Mouse (Mus musculus) limb, embryonic 14.5 days (tissue): ENCODE measurements at regions not wholly inside any gene's neighbourhood (a gene's known extent, or its start where the extent isn't known, plus 50 kb on each side); places are given as distances from the start of the nearest gene placed in this dataset.

Experiments
- ATAC-seq: fragments of 200-750 bp; cut with Nextera tagmentation; 2 replicates; pipeline ENCODE4 v1.8.0; 2017; ENCODE audit warnings: low read depth, moderate number of reproducible peaks, moderate TSS enrichment; ENCODE audit not compliant: low FRiP score
- DNase-seq: peaks from one replicate; pipeline ENCODE4 v3.0.0-alpha.2; 2015; ENCODE audit warnings: low spot score
- H3K27ac ChIP-seq: fragments of 300-500 bp; sonication (generic); replicated peaks from 2 replicates; pipeline ENCODE4 v1.5.1; 2014; ENCODE audit warnings: low read depth, mild to moderate bottlenecking, low read length, moderate library complexity, mixed read lengths
- H3K27me3 ChIP-seq: fragments of 300-500 bp; sonication (generic); 2 replicates; pipeline ENCODE4 v1.6.1; 2014; ENCODE audit warnings: low read length, mixed read lengths; ENCODE audit not compliant: control insufficient read depth, insufficient read depth
- H3K36me3 ChIP-seq: fragments of 300-500 bp; sonication (generic); 2 replicates; pipeline ENCODE4 v1.6.1; 2014; ENCODE audit warnings: mild to moderate bottlenecking, low read length, moderate library complexity, mixed read lengths; ENCODE audit not compliant: control insufficient read depth, insufficient read depth
- H3K4me1 ChIP-seq: fragments of 300-500 bp; sonication (generic); 2 replicates; pipeline ENCODE4 v1.6.1; 2014; ENCODE audit warnings: antibody characterized with exemption, low read length, mixed read lengths; ENCODE audit not compliant: control insufficient read depth, insufficient read depth
- H3K4me2 ChIP-seq: fragments of 300-500 bp; sonication (generic); replicated peaks from 2 replicates; pipeline ENCODE4 v1.6.1; 2014; ENCODE audit warnings: low read depth, mild to moderate bottlenecking, low read length, moderate library complexity; ENCODE audit not compliant: severe bottlenecking
- H3K4me3 ChIP-seq: fragments of 300-500 bp; sonication (generic); replicated peaks from 2 replicates; pipeline ENCODE4 v1.5.1; 2014; ENCODE audit warnings: low read length
- H3K9ac ChIP-seq: fragments of 300-500 bp; sonication (generic); 2 replicates; pipeline ENCODE4 v1.6.1; 2014; ENCODE audit warnings: mild to moderate bottlenecking, low read depth, low read length, moderate library complexity; ENCODE audit not compliant: severe bottlenecking
- H3K9me3 ChIP-seq: fragments of 300-500 bp; sonication (generic); 2 replicates; pipeline ENCODE4 v1.6.1; 2016; ENCODE audit warnings: low read length; ENCODE audit not compliant: control insufficient read depth
- POLR2A ChIP-seq: fragments of 200-500 bp; IDR thresholded peaks from 2 replicates; pipeline ENCODE4 v1.8.0; 2012; ENCODE audit warnings: inconsistent platforms, mild to moderate bottlenecking, moderate library complexity, borderline replicate concordance; ENCODE audit not compliant: insufficient read depth, insufficient read length; ENCODE audit errors: extremely low read depth
- WGBS: fragments of 180-500 bp; shearing (Covaris S2); extraction: QIAGEN DNeasy Blood & Tissue Kit; methylation state at CpG from one replicate; pipeline ENCODE4 v1.1.7; 2014; 5-methylcytosine and 5-hydroxymethylcytosine counted together

DNA sequence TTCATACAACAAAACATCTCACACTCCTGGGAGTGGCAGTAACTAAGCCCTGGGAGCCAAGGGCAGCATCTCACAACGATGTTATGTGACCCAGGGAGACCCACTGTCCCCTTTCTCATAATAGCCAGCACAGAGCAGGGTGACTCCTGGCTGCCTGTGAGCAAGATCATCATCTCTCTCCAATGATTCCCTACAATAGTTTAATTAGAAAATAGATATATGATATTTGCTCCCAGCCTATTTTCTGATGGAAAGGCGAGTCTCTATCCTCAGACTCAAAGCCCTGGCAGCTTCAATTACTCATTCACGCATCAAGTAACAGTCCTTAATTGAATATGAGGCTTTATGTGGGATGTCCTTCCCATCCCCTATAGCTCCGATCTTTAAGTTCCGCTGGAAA lies 153.7 kb downstream of the Olfm4 start:
- H3K9ac ChIP-seq = no peak overlapping the region
- no peak overlapping the region for H3K4me3 ChIP-seq
- no peaks in the 10 kb centered on the region for H3K4me1 ChIP-seq
- DNase-seq = no peak
- H3K4me2 ChIP-seq = no peak overlapping the region
- TF ChIP-seq POLR2A = no peak
- no peaks in the 10 kb centered on the region for H3K27me3 ChIP-seq
- H3K27ac ChIP-seq = no peak overlapping the region
- ATAC-seq = no peak
- no peaks in the 10 kb centered on the region for H3K9me3 ChIP-seq
- WGBS = 85% methylated on average over 5 of the region's 5 CpGs
- no peaks in the 10 kb centered on the region for H3K36me3 ChIP-seq

DNA sequence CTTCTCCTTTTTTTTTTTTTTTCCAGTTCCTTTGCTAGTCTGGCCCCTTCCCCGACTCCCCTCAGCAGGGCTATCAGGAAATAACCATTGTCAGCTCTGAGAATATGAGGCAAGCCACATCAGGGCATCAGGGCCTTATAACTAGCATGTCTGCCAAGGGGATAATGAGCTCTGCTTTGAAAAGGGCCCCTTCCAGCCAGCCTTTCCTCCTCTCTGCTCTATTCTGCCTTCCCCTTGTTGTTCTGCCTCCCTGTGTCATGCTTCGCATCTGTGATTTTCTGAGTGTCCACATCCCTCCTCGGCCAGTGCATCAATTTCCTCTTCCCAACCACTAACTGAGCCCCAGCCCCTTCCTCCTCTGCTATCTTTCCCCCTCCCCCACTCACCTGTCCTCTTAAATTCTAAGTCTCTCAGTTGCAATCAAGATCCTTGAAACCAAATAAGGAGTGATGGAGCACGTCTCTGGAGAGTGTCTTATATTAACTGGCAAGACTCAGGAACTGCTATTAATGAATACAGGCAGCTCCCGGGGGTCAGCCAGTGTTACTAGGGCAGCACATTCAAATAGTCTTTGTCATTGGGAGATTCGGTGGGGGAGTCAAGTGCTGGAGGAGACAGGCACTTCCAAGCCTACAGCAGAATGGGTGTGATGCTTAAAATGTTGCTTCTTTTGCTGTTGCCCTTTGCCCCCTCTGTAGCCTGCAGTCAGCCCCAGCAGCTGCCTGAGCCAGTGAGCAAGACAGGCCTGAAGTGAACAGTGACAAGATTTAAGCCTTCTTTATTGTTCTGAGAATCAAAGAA lies 155.3 kb downstream of the Olfm4 start:
- no peak overlapping the region for H3K27ac ChIP-seq
- 39% methylated on average over 6 of the region's 6 CpGs for WGBS
- no peak overlapping the region for H3K9ac ChIP-seq
- no peaks in the 10 kb centered on the region for H3K27me3 ChIP-seq
- no peaks in the 10 kb centered on the region for H3K9me3 ChIP-seq
- no peak for TF ChIP-seq POLR2A
- H3K4me1 ChIP-seq = no peaks in the 10 kb centered on the region
- no peak overlapping the region for H3K4me2 ChIP-seq
- H3K4me3 ChIP-seq = no peak overlapping the region
- ATAC-seq = no peak
- no peaks in the 10 kb centered on the region for H3K36me3 ChIP-seq
- no peak for DNase-seq

DNA sequence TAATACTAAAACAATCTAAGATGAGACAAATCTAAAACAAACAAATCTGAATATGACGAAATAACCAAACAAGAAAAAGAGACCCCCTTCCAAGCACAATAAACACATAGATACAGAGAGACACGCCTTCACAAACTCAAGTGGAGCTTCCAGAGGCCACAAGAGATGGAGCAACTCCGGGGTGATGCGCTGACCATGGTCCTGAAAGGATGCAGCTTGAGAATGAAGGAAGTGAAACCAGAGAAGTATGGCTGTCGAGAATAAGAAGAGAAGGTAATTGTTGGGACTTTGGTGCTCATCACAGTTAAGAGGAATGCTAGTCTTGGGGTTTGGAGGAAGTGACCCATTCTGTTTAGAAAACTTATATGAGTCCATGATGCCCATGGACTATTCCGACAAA lies 173.1 kb downstream of the Olfm4 start:
- no peak for TF ChIP-seq POLR2A
- Histone ChIP-seq H3K4me1 (no peaks in the 10 kb centered on the region), H3K4me2 (no peak overlapping the region), H3K9me3 (no peaks in the 10 kb centered on the region), H3K27me3 (no peaks in the 10 kb centered on the region), H3K9ac (no peak overlapping the region), H3K27ac (no peak overlapping the region), H3K4me3 (no peak overlapping the region), H3K36me3 (no peaks in the 10 kb centered on the region)
- ATAC-seq (no peak), DNase-seq (peak; percentile 65)
- 43% methylated on average over 6 of the region's 6 CpGs for WGBS

DNA sequence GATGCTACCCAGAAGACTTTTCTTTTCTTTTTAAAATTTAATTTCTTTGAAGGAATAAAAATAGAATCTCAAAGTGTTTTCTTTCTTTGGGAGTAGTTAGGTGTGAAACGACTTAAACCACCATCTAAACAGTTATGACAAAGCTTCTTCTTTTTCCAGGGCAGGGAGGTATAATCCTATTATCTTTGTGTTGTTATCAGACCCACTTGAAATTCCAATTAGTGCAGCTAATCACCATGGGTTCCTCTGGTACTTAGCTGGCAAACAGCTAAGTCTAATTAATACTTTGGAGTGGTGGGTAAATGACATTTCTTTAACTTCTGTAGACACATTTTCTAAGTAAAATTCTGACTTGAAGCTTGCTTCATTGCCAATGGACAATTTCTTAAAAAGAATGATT lies 185.3 kb downstream of the Olfm4 start:
- H3K36me3 ChIP-seq = no peaks in the 10 kb centered on the region
- H3K4me2 ChIP-seq = no peak overlapping the region
- no peak overlapping the region for H3K4me3 ChIP-seq
- WGBS = 76% methylated on average over 1 of the region's 1 CpGs
- no peak for TF ChIP-seq POLR2A
- H3K9ac ChIP-seq = no peak overlapping the region
- no peak overlapping the region for H3K27ac ChIP-seq
- no peaks in the 10 kb centered on the region for H3K27me3 ChIP-seq
- DNase-seq (no peak), ATAC-seq (no peak)
- H3K9me3 ChIP-seq = no peaks in the 10 kb centered on the region
- H3K4me1 ChIP-seq = no peaks in the 10 kb centered on the region

DNA sequence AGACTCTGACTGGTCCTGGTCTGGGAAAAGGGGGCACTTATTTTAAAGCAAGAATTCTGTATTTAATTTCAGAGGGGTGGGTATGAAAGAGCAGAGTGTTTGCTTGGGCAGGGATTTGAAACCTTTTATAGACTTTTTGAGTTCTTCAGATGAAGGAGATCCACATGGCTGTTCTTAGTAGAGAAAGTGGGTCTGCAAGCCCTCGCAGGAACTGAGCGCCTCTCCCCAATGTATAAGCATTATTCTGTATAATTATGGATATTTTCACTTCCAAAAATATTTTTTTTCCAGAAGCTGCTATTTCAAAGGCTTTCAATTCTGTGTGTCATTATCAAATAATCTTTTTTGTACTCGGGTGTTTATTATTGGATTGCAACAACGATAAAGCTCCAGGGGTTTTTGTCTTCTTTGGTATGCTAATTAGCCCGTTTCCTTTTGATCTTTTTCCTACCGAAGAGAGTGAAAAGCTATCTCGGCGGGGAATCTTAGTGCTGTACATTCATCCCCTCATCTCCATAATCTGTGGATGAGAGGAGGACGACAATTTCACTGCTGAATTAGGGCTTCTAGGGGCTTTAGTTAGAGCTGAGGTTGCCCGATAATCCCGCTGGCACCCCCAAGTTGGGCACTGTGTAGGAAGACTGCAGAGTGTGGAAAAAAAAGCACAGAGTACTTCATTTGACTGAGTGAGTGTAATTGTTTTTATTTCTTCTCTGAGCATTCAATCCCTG lies 186.7 kb downstream of the Olfm4 start:
- no peaks in the 10 kb centered on the region for H3K36me3 ChIP-seq
- no peak for TF ChIP-seq POLR2A
- no peak overlapping the region for H3K4me3 ChIP-seq
- H3K4me2 ChIP-seq = no peak overlapping the region
- ATAC-seq = no peak
- no peak overlapping the region for H3K9ac ChIP-seq
- no peaks in the 10 kb centered on the region for H3K9me3 ChIP-seq
- no peaks in the 10 kb centered on the region for H3K4me1 ChIP-seq
- no peak overlapping the region for H3K27ac ChIP-seq
- WGBS = 13% methylated on average over 11 of the region's 11 CpGs
- H3K27me3 ChIP-seq = no peaks in the 10 kb centered on the region
- no peak for DNase-seq
